Mouse (Mus musculus): ENCODE results near the gene Slc2a8. TPM values are rescaled to one million over a fixed set of nuclear protein-coding genes. Genes with fewer than 3 reads are reported as not detected.
A peak's percentile ranks its signal among the peaks of the same experiment; 100 is the strongest.
"Not testable (repeated sequence)": the region's sequence is repeated elsewhere in the genome, so short reads cannot be mapped to it uniquely, and the experiment has no call there.

Gene Slc2a8
- total RNA-seq (2021), result 1 to 10 TPM; 7.2 to 7.6 TPM
- long read RNA-seq, experiment 1, transcript Slc2a8-201 (10 exons, 2,108 nt), result major isoform, 20 of 30 reads
- long read RNA-seq, experiment 1, partial matches to known transcripts, result 1 of 30 reads
- long read RNA-seq, experiment 1, other reads (novel, unspliced or antisense), result 7 of 30 reads
- long read RNA-seq, experiment 2, transcript Slc2a8-201 (10 exons, 2,108 nt), result major isoform, 23 of 30 reads
- long read RNA-seq, experiment 2, partial matches to known transcripts, result 1 of 30 reads
- long read RNA-seq, experiment 2, other reads (novel, unspliced or antisense), result 5 of 30 reads

GRCm38 (mm10) chr2:32981725-32982271, at the start of gene Slc2a8:
Gene Slc2a8, minus strand, starts transcription at chr2:32982083.
- DNase-seq, result peak; percentile 83

GRCm38 (mm10) chr2:33025040-33025439, 43.2 kb upstream of the Slc2a8 start:
- DNase-seq, result no peak

- DNase-seq, result no peak
Observed at GRCm38 (mm10) chr2:33024564-33024963, 42.7 kb upstream of the Slc2a8 start.

- no peak for DNase-seq
Observed at GRCm38 (mm10) chr2:33022846-33023245, 41.0 kb upstream of the Slc2a8 start.

DNA sequence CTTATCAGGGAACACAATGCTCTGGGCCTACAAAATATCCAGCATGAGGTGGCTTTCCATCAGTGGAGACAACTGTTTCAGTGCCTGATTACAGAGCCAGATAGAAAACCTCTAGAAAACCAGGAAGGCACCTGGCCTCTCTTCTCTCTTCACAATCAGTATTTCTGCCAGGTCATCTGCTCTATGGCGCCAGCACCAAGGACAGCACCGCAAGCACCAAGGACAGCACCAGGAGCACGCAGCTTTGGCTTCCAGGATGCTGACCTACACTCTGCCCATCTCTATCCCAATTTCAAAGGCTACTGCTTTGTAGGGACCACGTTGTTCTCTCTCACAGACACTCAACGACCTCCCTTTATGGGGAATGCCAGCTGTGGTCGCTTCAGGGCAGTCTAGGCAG, 36.1 kb upstream of the Slc2a8 start:
- DNase-seq, result peak; percentile 54

DNA sequence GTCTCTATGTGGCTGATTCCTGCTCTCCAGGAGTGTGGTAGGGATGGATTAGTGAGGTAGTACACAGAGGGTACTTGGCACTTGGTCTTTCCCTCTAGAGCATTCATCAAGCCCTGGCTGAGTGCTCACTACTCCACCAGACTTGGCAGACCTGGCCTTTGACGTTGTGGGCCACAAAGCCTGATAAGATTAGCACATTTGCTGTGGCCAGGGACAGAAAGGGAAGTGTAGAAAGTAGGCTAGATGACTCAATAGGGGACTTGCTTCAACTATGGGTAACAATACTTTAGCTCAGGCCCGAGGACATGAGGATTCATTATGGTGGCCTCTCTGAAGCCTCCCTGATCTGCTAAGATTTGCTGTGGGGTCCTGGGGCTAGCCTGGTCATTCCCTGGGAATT, 35.3 kb upstream of the Slc2a8 start:
- DNase-seq, result no peak

DNA sequence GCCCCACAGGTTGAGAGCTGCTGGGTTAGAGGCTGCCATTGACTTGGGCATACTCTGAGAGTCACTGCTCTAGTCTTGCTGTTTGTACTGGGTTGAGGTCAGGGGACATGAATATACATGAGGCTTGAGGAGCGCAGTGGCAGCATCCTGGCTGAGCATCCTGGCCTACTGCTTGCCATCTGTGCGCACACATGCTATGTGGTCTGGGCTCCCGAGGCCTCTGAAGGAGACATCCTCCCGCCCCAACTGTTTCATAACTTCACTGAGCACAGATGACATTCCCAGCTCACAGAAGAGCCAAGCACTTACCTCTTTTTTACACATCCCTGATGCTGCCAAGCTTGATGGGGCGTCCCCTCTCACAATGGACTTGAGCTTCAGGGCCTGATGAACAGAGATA, 33.0 kb upstream of the Slc2a8 start:
- no peak for DNase-seq

GRCm38 (mm10) chr2:33009055-33009454, 27.2 kb upstream of the Slc2a8 start:
- not testable (repeated sequence) for DNase-seq

GRCm38 (mm10) chr2:33005041-33005440, 23.2 kb upstream of the Slc2a8 start:
- DNase-seq, result no peak

GRCm38 (mm10) chr2:33002144-33002543, 20.3 kb upstream of the Slc2a8 start:
- no peak for DNase-seq

- DNase-seq, result no peak
Observed at GRCm38 (mm10) chr2:32999752-33000151, 17.9 kb upstream of the Slc2a8 start.

DNA sequence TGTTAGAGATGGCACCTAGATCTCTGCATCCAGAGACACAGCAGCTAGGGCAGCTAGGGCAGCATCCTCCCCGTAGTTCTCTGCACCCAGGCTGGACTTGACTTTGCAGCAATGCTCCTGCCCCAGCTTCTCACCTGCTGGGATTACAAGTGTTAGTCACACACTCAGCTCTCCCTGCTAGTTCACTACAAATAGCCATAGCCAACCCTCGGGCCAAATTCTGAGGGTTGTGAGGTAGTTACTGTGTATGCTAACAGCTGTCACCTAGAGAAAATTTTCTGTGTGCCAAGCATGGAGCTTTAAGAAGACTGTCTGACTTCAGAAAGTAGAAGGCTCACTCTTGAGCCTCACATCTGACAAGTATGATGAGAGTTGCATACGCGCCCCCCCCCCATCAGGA, 15.9 kb upstream of the Slc2a8 start:
- DNase-seq, result no peak

GRCm38 (mm10) chr2:32997081-32997480, 15.2 kb upstream of the Slc2a8 start:
- no peak for DNase-seq

- DNase-seq, result no peak
Observed at GRCm38 (mm10) chr2:32992130-32992529, 10.2 kb upstream of the Slc2a8 start.

- no peak for DNase-seq
Observed at GRCm38 (mm10) chr2:32990167-32990832, 8.4 kb upstream of the Slc2a8 start.

DNA sequence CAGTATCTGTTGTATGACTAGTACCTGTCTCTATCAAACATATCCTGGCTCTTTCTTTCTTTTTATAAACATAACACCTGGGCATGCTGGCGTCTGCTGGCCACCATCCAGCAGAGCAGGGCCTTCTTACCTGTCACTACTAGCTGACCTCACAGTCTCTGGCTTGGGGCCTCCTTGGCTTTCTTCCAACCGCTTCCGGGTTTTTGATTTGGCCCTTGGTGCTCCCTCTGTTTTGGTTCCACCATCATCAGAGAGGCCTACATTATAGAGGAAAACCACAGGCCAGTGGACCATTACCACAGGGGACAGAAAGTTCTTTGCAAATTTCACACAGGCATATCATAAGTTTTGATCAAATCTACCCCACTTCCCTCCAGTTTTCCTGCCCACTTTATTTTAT, 7.5 kb upstream of the Slc2a8 start:
- no peak for DNase-seq

DNA sequence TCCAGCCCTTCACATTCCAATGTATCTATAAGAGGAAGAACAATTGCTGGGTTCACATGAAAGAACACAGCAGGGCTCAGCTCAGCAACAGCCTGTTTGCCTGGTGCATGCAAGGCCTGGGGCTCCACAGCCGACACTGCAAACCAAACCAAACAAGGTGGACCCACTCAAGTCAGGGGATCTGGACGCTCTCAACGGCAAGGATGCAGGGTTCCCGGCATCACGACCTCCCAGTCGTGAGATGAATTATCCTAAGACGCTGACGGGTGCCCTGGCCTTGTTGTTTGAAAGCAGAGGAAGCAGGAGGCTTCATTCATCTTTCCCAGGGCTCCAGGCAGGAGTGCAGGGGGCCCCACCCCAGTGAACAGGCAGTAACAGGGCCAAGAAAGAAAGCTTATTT, 4.0 kb upstream of the Slc2a8 start:
- DNase-seq, result no peak

- DNase-seq, result no peak
Observed at GRCm38 (mm10) chr2:32983617-32984016, 1.7 kb upstream of the Slc2a8 start.

DNA sequence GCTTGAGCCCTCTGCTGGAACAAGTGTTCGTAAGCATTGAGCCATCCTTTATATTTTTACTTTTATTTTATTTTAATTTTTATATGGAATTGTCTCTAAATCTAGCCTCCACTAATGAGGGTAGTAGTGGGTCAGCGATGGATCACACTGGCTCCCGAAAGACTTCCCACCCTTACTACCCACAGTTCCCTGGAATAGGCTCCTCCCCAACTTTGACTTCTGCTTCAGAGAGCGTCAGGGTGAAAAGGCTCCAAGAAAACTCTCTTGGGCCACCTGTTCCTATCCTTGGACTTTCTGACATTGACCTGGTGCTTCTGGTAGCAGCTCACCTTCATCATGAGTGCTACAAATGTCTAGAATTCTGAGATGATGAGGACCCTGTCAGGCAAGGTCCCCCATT, 817 bp upstream of the Slc2a8 start:
- no peak for DNase-seq

DNA sequence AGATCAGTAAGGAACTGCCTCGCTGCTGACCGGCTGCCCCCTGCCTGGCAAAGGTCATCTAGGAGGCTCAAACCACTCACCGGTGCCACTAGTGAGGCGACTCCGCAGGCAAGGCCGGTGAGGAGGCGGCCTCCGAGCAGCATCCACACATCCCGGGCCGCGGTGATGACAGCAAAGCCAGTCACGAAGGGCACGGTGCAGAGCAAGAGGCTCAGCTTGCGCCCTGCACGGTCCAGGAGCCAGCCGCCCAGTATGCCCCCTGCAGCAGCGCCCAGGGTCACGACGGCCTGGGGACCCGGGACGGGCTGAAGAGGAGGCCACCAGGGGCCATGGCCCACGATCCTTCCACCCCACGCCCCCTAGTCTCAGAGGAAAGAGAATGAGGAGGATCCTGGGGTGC, 602 bp downstream of the Slc2a8 start:
- peak; percentile 28 for DNase-seq

DNA sequence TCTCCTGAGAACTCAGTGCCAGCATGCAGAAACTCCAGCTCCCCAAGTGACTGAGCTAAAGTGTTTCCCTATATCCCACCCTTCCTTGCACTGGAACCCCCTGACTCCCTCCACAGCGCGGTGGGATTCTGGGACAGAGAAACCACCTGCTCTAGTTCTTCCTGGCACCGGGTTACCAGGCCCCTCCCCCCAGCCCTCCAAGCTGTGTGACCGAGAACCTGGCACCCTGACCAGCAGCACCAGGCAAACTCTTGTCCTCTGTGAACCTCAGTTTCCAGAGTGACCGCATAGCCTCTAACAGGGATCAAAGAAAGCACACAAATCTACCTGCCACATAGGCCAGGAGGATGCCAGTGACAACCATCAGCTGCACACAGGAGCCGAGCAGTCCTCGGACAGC, 2.2 kb downstream of the Slc2a8 start:
- DNase-seq, result no peak

DNA sequence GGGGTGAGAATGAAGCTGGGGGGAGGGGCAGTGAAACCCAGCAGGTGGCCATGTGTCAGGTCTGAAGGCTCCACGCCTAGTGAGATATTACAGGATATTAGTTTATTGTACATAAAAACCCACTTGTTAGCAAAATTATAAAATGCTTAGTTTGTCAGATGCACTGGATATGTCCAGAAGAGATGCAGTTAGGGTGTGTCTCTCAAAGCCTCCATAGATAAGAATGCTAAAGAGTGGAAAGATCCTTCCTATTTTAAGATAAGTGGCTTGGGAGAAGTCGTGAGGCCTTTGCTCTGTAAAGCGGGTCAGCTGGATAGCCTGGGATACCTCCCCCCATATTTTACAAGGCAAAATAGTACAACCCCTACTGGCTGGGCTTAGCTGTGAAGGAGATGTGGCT, 3.2 kb downstream of the Slc2a8 start:
- DNase-seq, result no peak

- DNase-seq, result no peak
Observed at GRCm38 (mm10) chr2:32977114-32977513, 4.8 kb downstream of the Slc2a8 start.

DNA sequence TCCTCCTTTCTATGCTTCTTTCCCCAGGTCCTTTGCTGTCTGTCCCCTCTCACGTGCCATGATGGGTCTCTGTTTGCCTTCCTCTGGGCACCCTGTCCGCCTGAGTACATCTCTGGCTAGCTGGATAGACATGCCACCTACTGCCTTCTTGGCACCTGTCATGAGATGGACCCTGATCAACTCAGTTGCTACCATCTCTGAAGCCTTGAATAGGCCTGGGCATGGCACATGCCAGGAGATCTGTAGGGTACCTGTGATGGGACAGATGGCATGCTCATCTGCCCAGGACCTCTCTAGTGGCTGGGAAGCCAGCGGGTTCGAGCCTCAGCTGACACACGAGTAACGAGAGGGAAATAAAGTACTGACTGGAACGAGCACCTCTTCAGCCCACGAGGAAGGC, 7.7 kb downstream of the Slc2a8 start:
- DNase-seq, result no peak

Data from gastrocnemius, postnatal 10 days (tissue).